1 mouse cellular context compared by ENCODE assay signal in the genomic region with DNA sequence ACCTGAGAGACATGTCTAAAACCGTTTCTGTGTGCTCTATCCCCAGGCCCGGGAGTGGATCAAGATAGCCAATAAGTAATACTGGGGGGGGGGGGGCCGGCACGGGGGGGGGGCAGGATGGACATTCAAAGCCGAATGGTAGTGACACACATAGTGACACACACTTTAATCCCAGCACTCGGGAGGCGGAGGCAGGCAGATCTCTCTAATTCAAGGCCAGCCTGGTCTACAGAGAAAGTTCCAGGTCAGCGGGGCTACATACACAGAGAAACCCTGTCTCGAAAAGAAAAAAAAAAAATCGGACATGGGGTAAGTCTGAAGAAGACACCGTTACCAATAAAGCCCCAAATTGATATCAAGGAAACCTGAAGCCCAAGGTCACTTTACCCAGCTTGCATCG.
A peak's percentile ranks its signal among the peaks of the same experiment; 100 is the strongest.
TF ChIP-seq lines count a peak whose summit lies in the region.

No protein-coding gene starts in this region.

TF ChIP-seq in ES-E14, 5 proteins besides CTCF, POLR2A, EP300 and RAD21:
- TF ChIP-seq HCFC1 (IDR thresholded peaks at IDR 0.05; ENCODE audit: borderline replicate concordance, insufficient read depth, low read length): no peak
- 0 out of 2 replicates have a peak, but pooled peaks have one; percentile 1 for TF ChIP-seq ZC3H11A (IDR thresholded peaks at IDR 0.05; ENCODE audit: borderline replicate concordance, low read depth, low read length)
- no peak for TF ChIP-seq CHD2 (IDR thresholded peaks at IDR 0.05; ENCODE audit: low read depth, low read length)
